Mouse (Mus musculus): Measurements from ENCODE around the gene Lxn.

Gene Lxn

DNA sequence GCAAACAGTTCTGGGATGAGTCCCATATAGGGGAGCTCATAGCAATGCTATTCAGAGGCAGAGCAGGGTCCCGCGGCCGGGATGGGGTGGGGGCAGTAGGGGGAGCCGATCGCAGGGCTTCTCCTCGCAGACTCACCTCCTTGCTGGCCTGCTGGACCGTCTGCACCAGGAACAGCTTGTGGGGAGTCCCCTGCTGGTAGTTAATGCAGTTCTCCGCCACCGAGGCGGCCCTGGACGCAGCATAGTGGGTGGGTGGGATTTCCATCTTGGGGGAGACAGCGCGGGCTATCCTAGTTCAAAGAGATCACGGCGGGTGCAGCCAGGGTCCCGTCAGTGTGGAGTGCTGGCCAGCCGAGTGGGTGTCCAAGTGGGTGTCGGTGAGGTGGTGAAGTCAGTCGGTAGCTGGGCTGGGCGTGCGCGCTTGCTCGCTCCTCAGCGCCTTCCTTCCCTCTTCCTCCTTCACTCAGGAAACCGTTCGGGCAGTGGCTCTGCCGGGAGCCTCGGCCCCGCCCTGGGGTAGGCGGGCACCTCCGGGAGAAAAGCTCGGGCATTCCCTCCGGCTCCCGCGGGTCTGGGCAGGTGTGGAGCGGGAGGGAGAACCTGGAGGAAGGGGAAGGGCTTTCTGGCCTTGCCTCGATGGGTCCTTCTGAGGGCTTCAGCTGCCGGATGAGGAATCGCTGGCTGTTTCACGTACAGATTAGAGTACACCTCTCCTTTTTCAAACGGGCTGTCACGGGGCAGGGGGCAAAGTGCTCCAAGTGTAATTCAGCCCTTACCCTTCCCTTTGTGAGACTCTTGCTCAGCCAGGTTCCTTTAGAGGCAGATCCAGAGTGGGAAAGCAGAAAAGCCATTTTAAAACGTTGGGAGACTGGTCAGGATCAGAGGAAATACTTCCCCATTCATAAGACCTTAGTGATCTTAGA is at the start of gene Lxn:
TSS of gene Lxn (minus strand) at position 477 of the 923 bp plus-strand sequence.
- peak; percentile 16 to 63 for DNase-seq (ENCODE audit: low spot score in 2 of 2)

DNA sequence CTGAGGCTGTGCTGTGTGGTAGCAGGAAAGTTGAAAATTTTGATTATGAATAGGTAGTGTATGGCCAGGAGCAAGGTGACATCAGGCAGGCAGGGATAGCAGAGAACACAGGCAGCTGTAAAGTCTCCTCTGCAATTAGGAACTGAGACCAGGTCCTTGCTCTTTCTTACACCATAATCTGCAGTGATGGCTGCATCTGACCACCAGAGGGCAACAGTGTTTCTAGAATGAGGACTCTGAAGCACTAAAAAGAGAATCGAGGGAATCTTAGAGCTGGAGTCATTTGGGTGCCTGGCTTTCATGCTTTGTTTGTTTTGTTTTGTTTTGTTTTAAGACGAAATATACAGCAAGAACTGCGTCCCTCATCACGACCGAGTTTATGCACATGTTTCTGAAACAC is 49.1 kb upstream of the Lxn start:
- peak; percentile 39 to 77 for DNase-seq (ENCODE audit: low spot score in 2 of 2)

DNA sequence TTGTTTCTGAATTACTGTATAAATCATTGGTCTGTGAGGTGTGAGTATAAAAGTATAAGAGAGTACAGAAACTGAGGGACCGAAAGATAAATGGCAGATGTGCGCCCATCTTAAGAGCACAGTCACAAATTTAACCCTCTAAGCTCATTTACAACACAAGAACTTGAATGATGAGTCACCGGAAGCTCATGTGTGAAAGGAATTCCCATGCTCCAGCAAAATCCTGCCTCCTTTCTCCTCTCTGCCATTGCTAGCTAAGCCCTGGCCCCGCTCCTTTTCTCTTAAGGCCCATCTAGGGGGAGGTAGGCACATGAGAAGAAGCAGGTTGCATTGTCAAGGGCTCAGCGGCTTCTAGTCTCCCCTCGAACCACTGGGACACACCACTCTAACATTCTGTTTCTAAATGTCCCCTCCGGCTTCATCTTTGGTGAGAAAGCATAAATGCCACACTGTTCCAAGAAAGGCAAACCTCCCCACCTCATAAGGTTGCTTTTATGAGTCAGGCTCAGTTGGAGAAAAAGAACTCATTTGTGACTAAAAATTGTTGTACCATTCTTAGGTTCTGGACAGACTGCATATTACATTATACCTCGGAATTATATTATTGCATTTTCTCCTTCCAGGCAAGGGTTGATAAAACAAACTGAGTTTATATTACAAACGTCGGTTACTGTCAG is 44.6 kb upstream of the Lxn start:
- DNase-seq (ENCODE audit: low spot score in 2 of 2), result no peak

DNA sequence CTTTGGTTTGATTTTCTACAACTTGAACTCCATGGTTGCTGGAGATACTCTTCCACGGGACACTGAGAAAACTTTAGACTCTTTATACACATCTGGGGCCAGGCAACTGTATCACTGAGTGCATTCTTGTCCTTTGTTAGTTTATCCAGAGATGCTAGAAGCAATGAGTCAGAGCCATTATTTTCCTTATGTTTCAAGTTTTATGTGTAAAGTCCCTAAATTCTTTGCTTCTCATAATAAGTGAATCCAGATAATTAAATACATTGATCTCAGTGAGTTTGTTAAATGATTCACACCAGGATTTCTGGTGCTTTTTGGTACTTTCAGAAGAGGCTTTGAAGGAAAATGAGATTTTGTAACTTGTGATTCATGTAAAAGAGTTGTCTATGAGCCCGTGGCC is 41.6 kb upstream of the Lxn start:
- DNase-seq (ENCODE audit: low spot score in 2 of 2), result no peak

DNA sequence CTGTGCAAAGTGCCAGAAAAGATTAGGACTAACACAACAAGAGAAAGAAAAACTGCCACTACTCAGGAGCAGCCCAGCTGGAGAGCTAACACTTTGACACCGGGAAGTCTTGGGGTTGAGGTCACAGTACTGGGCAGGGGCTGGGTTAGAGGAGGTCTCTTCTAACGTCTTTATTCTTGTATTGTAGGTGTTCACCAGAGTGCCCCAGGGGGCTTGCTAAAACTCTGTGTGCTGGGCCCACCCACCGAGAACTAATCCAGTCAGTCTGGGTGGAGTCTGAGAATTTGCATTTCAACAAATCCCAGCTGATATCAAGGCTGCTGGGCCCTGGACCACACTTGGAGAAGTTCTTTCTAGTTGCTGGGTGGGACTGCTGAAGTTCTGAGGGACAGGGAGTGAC is 40.2 kb upstream of the Lxn start:
- DNase-seq (ENCODE audit: low spot score in 2 of 2), result no peak

DNA sequence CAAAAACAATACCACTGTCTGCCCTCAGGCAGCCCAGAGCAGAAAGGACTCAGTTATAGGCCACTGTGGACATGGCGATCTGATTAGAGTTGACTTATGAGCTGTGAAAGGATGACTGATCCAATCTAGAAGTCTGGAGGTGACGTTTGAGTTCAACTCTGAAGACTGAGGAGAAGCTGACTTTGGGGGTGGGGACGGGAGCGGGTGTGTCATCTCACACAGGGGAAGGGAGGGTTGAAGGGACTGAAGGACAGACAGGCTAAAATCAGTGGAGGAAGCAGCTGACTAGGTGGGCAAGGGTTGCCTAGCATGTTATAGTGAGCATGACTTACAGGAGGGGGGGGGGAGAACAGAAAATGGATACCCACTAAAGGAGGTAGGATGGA is 35.7 kb upstream of the Lxn start:
- DNase-seq (ENCODE audit: low spot score in 2 of 2), result no peak

DNA sequence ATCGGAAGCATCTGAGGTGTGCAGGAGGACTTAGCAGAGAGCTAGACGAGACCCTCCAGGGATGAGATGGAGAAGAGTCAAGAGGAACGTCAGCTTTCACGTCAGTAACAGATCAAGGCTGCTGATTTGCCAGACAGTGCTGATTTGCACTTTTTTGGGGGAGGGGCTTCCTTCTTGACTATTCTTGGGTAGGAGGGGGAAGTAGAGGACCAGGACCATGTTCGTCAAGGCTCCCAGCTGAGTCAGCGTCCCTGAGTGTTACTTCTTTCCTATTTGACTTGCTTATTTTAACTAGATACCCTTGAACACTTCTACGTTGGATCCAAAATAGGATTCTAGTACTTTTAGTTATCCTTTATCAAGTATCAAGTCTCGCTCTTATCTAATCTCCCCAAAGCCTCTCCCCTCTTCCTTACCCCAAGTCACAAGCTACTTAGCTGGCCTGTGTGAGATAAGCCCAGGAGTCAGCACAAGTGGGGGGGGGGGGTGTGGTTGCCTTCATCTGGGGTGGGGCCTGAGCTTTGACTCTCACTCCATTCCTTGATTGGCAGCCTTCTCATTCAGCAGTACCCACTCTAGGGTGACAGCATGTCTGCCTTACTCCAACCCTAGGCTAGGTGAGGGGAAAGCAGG is 35.2 kb upstream of the Lxn start:
- no peak for DNase-seq (ENCODE audit: low spot score in 2 of 2)

DNA sequence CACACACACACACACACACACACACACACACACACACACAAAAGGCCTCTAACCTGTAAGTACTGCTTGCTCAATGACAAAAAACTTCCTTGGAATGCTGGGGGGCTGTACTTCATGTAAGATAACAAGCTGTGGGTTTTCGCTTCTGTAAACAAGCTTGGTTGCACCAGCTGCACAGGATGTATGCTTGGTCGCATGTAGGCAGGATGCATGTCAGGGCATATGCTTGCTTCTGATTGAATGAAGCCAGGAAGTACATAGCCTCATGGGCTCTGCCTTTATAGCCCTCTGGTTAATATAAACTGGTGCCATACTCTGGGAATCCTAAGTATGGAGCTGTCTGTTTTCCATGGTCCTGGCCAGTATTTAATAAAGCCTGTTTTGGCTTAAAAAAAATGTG is 34.3 kb upstream of the Lxn start:
- DNase-seq (ENCODE audit: low spot score in 2 of 2), result no peak

DNA sequence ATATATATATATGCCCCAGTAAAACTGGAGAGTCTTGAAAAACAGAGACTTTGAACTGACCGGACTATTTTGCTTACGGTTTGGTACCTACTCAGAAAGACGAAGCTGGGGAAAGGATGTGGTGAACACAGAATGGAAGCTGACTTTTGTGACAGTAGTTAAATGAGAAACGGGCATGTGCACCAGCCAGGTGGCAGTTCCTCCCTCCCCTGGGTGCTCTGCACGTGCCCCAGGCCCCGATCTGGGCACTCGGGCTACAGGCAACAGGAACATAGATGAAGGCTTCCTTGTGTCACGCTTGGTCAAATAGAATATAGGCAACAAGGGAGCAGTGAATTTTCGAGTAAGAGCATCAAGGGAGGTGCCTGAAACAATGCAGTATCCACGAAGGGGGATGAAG is 32.6 kb upstream of the Lxn start:
- no peak for DNase-seq (ENCODE audit: low spot score in 2 of 2)

DNA sequence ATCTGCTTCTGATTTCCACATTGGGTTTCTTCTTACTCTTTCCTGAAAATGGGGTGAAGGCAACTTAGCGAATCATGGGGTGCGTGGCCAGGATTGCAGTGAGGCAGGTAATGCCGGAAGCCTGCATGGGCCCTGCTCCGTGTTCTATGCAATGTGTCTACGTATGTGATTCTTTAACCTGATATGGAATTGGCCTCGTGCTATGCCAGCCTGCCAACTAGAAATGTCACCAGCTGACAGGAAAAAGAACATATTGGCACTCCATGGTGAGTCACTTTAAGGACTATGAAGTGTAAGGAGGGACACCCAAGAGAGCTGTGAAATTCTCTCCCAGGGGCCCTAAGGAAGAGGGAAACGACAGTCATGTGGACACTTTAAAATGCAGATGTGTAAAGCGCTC is 29.4 kb upstream of the Lxn start:
- DNase-seq (ENCODE audit: low spot score in 2 of 2), result no peak

DNA sequence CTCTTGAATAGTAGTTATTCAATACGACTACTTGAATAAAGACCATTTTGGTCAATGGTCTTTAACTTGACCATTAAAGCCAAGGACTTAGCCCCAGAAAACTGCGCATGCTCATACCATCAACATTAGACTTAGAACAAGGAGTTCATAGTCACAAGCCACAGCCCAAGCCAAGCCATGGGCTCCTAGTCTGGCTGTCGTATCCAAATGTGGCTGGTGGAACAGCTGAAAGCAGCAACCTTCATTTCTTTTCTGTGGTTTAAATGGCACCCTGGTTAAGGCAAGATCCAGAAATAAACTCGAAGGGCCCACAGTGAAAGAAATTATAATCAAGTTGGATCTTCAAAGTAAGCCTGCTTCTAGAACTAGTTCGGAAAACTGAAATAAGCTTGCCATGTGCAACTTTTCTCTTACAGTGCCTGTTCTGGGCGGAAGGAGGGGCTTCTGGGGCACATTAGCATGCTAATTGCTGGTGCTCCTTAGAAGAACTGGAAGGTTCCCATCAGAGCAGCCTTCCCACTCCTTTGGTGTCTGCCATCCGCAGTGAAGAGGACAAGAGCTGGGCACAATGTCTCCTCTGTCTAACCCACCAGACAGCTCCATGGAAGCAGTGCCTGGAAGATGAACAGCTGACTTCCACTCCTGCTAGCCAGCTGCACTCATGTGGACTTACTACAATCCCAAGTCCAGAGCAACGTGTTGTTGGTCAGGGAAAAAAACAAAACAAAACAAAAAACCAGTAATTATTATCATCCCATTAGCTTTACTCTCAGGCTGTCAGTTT is 28.6 kb upstream of the Lxn start:
- DNase-seq (ENCODE audit: low spot score in 2 of 2), result peak; percentile 21 to 36

DNA sequence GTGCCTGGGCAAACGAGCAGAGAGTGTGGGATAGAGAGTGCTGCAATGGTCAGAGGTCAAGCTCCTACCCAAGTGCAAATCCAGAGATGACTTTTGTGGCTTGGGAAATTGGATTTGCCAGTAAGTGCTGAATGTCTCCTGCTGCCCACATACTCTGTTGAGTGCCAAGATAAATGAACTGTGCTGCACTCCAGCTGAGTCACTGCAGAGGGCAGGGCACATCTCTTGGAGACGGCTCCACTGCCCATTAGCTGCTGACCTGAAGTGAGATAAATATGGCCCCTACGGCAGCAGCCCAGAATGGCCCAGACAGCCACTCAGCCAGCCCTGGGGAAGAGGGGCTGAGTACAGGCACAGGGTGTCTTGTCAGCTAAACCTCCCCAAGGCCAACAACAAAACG is 26.4 kb upstream of the Lxn start:
- no peak for DNase-seq (ENCODE audit: low spot score in 2 of 2)

DNA sequence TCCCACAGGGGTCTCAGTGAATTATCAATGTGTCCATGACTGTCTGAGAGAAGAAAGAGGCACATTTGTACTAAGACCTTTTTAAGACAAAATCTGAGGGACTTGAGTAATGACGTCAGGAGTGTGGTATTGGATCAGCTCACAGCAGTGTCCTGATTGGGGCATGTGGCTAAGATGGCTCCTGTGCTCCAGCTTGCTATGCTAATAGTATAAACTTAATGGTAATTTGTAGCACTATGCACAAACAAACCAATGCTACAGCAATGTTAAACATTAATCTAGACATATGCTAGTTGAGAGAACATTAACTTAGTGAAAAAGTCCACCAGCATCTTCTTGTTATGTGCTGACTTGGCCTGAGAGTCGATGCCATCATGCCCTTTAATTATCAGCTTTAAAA is 21.5 kb upstream of the Lxn start:
- DNase-seq (ENCODE audit: low spot score in 2 of 2), result no peak

DNA sequence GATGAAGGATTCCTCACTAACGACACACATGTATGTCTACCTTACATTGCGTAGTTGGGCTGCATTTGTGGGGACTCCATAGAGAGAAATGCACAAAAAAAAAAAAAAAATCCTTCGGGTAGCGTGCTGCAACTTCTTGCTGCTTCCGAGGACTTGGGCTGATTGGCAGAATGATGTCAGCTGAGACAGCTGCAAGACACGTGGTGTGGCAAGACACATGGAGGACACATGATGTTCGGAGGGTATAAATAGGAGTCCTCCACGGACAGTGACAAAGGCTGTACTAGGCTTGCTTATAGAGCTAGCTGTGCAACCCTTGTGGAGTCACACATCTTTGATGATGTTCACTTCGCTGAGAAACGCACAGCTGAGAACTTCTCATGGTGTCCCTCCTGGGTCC is 18.7 kb upstream of the Lxn start:
- no peak for DNase-seq (ENCODE audit: low spot score in 2 of 2)

DNA sequence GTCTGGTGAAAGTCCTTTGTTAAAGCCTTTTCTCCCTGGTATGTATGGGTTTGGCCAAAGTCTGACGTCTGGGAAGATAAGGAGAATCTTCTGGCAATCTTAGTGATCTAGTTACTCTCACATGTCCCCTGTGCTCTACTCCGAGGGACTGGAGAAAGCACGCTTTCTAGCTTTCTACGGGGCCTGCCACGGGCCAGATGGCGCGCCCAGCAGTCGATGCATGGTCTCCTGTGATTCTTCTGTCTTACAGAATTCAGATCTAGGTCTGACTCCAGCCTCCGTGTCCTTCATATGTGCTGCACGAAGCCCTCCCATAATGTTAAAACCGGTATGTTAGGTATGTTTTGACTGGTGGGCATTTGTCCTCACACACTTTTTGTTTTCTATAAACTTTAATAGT is 16.1 kb upstream of the Lxn start:
- DNase-seq (ENCODE audit: low spot score in 2 of 2), result no peak

DNA sequence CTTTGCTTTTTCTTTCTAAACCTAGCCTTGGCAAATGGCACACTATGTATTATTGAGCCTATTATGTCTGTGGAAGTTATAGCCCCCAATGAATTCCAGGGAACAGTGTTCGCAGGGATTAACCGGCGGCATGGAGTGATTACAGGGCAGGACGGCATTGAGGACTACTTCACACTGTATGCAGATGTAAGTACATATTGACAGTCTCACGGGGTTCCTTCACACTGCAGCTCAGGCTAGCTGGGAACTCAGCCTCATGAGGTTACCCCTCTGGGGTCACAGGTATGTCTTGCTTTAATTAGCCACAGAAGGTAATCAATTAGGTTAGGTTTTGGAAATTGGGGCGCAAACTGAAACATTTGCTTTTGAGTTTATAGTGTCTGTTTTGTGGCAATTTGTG is 9.7 kb upstream of the Lxn start:
- DNase-seq (ENCODE audit: low spot score in 2 of 2), result no peak

DNA sequence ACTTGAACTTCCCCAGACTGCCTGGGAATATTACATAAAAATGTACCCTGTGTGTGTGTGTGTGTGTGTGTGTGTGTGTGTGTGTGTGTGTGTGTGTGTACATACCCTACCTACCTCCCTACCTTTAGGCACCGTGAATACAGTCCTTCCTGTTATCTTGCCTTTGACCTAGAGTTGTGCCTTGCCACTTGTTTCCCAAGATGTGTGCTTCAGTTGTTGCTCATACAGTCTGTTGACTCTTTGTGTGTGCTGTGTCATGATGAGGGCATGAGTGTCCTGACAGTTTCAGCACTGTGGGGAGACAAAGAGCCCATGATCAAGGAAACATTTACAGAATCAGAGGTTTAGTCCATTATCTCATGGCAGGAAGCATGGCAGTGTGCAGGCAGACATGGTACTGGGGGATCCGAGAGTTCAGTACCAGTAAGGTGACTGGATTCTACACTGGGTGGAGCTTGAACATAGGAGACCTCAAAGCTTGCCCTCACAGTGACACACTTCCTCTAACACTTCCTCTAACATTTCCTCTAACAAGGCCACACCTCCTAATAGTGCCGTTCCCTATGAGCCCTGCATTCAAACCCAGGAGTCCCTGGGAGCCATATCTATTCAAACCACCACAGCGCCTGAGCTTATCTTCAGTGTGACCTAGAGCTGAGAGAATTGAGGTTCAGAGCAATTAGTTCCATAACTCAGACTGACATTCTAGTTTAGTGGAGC is 7.8 kb upstream of the Lxn start:
- DNase-seq (ENCODE audit: low spot score in 2 of 2), result no peak

DNA sequence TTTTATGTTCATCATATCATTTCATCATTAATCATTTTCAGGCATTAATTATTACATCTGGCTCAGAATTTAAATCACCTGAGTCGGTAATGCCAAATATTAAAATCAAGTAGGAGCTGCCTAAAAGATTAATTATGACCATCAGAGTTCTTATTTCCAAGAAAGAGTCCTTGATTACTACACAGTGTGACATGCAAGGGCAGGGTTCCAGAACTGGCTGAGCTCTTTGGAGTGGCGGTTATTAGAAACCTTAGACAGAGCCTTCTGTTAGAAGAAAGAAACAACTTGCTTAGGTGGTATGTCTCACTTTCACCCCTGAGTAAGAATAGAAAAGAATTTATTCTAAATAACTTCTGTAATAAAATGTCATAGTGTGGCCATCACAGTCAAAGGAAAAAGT is 3.6 kb upstream of the Lxn start:
- DNase-seq (ENCODE audit: low spot score in 2 of 2), result no peak

DNA sequence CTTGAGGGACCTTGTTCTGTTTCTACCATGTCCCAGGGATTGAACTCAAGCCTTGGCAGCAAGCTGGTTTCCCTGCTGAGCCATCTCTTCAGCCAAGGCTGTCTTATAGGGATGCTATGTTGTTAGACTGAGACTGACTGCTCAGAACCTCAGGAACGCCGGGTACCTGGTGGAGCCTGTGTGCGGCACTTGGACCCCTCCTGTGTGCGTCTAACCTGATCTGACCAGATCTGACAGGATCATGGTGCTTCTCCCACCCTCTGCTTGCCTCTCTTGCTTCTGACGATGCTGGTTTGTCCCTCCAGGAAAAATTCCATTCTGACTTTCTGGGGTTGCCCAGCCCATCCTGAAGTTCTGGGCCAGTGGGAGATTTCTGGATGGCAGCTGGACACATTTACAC is 2.9 kb upstream of the Lxn start:
- DNase-seq (ENCODE audit: low spot score in 2 of 2), result no peak

DNA sequence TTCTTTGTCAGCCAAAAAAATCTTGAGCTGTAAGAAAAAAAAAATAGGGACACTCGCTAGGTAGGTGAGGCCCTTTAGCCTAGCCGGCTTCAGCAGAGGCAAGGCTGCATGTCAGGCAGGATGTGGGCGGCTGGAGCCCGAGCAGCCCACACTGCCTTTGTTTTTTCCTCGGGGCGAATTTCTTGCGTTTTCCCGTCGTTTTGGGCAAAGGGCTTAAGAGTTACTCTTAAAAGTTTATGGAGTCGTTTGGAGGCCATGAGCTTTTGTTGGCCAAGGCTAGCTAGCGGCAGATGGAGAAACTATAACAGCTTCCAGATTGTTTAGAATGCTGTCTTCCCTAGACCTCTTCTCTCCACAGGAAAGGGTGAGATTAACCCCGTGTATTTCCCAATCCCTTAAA is 725 bp downstream of the Lxn start:
- no peak for DNase-seq (ENCODE audit: low spot score in 2 of 2)

DNA sequence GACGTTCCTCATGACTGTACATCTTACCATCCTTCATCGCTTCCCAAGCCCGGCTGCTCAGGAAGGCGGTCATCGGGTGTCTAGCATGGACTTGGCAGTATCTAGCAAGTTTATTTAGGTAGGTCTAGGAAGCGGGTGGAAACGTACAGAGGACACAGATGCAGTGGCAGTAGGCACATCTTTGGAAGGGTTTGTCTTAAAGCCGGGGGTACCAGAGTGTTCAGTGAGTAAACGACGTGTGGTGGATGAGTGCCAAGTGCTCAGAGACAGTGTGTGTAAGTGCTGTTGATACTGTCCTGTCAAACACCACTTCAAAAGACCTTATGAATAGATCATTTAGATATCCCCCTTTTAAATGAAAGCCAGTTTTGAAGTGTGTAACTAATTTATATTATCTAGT is 1.1 kb downstream of the Lxn start:
- no peak for DNase-seq (ENCODE audit: low spot score in 2 of 2)
